Mouse (Mus musculus) heart, postnatal 0 days (tissue): ENCODE data around the gene Ifi27l2b.

Source experiments
- CTCF ChIP-seq: IDR thresholded peaks from 2 replicates; pipeline ENCODE4 v1.5.1; 2016; ENCODE audit warnings: antibody characterized with exemption, control low read depth, low read depth
- EP300 ChIP-seq: IDR thresholded peaks from 2 replicates; pipeline ENCODE4 v1.6.1; 2016; ENCODE audit warnings: antibody characterized with exemption, low read depth

GRCm38 (mm10) chr12:103487276-103487675, 30.3 kb upstream of the Ifi27l2b start:
- TF ChIP-seq CTCF: no peak
- TF ChIP-seq EP300: 0 out of 2 replicates have a peak, but pooled peaks have one; percentile 35
